Mouse (Mus musculus): ENCODE measurements around the gene Unc119b.
"Not testable (repeated sequence)": the region's sequence is repeated elsewhere in the genome, so short reads cannot be mapped to it uniquely, and the experiment has no call there.

The Unc119b gene

DNA sequence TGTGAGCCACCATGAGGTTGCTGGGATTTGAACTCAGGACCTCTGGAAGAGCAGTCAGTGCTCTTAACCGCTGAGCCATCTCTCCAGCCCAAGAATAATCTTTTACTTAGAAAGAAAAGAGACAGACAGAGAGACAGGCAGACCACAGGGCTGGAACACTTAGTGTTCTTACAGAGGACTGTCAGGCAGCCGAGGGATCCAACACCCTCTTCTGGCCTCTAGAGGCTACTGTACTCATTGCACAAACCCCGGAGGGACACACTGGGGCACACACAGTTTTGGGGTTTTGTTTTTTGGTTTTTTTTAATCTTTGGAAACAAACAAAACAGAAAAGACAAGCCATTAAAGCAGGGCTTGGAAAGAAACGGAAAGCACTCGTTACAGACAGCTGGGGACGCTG lies 5.4 kb downstream of the Unc119b start:
- DNase-seq: no peak

DNA sequence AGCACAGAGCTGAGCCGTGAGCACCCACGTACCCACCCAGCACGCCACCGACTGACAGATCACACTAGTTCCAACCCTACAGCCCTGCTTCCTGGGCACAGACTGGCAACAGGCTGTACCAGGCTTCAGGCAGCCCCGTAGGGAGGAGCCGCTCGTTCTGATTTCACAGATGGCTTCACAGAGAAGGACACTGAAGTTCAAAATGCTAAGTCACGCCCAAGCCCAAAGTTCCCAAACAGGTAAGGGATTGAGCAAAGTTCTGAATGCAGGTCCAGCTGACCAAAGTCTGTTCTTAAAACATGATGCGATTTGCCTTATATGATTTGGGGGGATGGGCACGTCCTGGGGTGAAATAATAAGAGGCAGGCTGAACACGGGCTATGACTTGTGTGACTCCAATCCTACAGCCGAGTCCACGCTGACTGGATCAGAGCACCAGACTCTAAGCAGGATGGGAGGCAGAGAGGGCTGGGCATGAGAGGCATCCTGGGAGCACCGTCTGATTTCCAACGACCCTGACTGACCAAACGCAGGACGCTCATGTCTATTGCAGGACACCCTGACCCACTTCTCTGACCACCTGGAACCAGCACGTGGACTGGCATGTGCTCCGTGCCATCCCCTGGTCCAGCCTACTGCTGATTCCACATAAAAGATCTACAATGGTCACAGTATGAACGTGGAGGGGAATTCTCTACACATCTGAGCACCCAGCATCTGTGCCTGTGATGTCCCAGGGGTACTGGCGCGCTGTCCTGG lies 7.2 kb downstream of the Unc119b start:
- no peak for DNase-seq

DNA sequence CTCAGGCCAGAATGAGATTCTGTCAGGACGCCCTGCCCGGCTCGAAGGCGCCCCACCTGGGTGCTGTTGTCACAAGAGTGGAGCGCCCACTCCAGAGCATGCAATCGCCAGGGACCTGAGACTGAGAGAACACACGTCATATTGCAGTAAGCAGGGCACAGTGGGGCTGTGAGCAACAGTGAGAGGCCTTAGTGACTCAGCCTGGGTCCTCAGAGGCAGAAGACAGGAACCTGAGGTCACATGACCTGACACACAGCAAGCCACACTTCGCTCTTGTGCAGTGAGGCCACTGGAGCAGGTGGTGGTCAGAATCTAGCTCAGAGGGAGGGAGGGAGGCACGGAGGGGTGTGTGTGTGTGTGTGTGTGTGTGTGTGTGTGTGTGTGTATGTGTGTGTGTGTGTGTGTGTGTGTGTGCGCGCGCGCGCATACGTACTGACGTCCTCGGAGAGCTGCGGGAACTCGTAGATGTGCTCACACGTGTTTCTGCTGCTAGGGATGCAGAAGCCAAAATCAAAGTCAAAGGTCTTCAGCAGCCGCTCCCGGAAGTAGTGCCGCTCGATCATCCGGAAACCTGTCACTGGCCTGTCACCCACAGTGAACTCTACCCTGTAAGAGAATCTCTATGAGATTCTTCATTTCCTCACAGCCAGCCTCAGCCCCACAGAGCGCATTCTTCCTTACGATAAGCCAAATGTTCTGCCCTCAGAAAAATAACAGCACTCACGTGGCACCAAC lies 8.0 kb downstream of the Unc119b start:
- DNase-seq: no peak

DNA sequence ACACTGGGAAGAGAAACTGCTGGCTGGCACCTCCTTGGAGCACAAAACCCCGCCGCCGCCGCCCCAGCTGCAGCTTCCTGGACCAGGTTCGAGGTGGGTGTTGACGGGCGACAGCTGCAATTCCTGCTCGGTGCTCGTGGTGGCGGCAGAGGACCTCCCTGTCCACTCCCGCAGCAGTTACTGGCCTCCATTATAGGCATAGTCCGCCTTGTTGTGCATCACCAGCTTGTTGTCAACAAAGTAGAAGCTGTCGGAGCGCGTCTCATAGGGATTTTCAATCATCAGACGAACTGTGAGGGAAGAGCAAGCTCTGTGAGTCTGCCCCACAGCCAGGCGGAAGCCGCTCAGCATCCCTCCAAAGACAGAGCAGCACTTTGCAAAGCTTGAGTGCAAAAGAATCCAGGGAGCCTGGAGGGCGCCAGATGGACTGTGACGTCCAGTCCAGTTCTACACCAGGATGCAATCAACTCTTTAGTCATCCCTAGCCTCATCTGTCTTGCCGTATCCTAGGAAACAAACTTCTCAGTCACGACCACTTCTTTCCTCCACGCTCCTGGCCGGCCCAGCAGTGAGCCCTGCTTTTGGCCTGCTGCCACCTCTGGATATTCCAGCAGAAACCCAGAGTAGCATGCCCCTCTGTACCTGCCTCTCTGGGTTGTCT lies 9.4 kb downstream of the Unc119b start:
- DNase-seq: peak; percentile 93

DNA sequence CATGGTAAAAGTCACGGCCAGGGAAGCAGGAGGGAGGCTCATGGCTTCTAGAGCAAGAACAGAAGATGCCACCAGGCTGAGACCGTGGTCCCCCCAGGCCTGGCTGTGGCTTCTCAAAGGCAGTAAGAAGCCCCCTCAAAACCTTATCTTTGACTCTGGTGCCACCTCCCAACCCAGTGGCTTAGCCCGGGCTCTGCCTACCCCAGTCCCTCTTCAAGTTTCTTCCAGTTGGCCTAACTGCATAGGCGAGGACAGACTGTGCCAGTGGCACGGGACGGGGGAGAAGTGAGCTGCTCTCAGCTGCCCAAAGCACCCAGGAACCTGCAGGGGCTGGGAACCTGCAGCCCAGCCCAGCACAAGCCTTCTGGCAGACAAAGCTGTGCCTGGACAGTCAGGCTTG lies 10.1 kb downstream of the Unc119b start:
- no peak for DNase-seq

DNA sequence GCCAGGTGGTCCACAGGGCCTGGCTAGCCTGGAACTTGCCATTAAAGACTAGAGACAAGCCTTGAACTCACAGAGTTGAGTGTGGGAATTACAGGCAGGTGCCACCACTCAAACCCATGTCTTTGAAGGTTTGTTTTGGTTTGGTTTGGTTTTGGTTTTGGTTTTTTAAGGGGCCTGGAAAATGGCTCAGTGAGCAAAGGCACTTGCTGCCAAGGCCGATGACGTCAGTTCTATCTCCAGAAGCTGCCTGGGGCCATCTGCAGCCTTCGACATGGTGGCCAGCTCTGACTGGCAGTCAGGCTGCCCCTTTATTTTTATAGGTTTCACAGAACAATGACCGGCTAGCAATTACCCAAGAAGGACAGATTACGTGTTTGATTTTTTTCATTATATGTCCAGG lies 13.8 kb downstream of the Unc119b start:
- no peak for DNase-seq

DNA sequence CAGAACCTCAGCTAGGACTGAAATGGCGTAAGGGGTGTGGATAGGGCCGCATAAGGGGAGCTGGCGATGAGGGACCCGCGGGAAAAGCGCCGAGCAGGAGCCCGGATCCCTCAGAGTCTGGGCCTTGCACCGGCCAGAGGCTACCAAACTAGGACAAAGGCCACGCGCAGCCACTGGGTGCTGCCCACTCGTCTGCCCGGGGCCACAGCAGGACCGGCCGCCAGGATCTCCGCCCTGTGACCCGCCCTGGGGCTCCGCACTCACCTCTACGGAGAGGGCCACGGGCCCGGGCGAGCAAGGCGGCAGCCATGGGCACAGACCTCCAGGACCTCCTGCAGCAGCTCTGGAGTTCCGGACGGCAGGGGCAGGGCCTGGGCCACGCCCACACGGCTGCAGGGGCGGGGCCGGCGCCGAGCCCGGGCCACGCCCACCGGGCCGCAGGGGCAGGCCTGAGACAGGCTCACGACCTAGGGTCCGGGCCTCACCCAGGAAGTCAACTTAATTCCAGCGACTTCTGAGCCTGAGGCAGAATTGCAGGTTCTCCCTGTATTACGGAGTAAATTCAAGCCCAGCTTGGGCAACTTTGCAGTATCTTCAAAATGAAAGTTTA lies 15.7 kb downstream of the Unc119b start, which contains the start of gene Acads:
TSS of gene Acads (minus strand) at position 386 of the 610 bp plus-strand sequence.
- peak; percentile 93 for DNase-seq

DNA sequence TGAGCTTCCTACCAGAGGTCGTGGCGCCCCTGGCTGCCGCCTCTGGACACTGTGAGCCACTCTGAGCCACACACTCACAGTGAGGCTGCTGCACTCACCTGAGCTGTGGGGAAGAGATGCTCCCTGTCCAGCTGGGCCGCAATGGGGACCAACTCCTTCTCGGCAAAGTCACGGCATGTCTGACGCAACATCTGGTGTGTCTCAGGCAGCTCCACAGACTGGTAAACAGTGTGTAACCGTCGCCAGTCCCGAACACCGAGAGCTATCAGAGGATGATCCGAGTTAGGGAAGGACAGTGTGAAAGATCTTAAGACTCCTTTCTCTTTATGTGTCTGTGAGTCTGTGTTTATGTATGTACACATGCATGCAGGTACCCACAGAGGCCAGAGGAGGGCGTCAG lies 17.3 kb downstream of the Unc119b start:
- DNase-seq: no peak

DNA sequence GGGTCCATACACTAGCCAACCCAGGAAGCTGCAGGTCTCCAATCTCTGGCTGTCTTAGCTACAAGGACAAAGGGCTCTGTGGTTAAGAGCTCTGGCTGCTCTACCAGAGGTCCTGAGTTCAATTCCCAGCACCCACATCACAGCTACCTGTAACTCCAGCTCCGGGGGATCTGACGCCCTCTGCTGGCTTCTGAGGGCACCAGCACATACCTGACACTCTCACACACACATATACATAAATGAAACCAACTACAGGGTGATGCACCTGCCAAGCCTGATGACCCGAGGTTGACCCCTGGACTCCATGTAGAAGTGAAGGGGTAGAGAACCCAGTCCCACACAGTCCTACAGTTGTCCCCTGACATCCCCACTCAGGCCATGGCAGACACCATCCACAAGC lies 18.3 kb downstream of the Unc119b start:
- no peak for DNase-seq

DNA sequence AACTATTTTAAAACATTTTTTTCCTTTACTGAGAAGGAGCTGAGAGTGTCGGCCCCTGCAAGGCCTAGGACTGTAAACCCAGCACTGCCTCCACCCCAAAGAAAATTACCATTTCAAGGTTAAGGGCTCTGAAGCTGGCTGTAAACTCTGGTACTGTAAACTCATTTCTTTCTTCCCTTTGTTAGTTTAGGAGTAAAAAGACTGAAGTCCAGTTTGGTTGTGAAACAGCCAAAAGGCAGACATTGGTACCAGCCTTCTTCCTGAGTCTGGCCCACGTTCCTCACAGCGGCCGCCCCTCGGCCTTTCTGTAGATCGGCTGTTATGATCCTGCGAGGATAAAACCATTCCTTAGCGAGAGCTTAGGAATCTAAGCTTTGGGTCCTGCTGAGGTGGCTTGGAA lies 20.3 kb downstream of the Unc119b start:
- no peak for DNase-seq

DNA sequence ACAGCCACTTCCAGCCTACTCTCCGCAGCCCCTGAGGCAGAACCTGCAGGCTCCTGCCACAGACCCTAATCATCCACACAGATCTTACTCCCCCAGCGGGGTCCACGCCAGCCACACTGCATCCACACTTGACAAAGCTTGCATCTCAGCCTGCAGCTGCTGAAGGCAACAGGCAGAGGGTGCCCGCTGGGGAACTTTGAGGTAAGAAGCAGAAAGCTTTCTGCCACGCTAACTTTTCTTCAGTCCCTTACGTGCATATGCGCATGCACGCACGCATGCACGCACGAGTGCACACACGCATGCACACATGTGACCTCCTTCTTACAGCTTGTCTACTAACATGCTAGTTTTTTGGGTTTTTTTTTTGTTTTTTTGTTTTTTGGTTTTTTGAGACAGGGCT lies 21.5 kb downstream of the Unc119b start:
- DNase-seq: no peak

DNA sequence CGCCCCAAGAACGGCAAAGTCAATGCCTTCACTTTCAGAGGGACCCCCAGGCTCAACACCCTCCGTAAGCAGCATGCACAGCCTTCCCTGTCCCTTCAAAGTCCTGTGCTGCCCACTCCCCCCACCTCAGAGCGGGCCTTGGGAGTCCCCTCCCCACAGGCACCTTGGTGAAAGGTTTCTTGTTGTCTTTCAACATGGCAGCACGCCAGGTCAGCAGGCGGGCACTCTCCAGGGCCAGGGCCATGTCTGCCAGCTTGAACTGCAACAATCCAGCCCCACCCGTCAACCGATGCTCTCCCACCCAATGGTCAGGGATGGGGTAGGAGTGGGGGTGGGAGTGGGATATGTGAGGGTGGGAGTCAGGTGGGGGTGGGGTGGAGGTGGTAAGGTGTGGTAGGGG lies 23.6 kb downstream of the Unc119b start:
- DNase-seq: no peak

DNA sequence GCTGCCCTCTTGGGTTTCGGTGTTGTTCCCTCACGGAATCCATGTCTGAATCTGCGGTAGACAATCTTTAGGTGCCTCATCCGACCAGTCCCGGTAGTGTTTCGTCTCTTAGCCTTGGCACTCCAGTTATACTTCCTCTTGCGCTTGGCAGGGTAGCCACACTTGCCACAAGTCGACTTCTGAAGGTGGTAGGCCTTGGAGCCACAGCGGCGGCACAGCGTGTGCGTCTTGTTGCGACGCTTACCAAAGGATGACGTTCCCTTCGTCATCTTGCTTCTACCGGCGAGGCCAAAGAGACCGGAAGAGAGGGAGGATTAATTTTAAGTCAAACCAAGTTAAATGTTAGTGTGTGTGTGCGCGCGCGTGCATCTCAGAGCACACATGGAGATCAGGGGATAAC lies 31.5 kb downstream of the Unc119b start:
- not testable (repeated sequence) for DNase-seq

DNA sequence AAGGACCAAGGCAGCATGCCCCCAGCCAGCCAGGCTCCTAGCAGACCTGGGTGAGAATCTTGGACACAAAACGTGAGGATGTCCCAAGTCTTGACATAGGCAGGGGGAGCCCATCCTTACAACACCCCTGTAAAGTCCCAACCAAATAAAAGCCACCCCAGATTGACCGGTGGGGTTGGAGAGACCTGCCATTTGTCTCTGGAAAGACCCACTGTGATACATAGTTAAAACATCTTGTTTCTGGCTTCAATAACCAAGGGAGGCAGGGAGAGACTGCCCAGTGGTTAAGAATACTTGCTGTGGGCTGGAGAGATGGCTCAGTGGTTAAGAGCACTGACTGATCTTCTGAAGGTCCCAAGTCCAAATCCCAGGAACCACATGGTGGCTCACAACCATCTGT lies 32.5 kb downstream of the Unc119b start:
- no peak for DNase-seq

DNA sequence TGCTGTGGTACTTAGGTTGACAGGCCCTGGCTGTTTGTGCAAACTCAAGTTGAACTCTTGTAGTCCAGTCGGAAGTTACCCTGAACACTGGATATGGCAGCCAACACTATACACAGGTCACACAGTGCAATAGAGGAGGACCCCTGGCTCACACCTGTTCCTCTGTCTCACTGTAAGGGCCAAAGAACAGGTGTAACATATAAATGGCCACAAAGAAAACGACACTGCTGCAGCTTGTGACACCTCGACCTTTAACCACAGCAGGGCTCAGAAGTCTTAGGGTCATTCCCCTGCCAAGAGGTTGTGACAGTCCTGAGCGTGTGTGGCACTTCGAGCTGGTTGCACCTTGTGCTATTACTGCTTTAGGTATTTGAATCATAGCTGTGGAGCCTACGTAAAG lies 34.3 kb downstream of the Unc119b start:
- no peak for DNase-seq

DNA sequence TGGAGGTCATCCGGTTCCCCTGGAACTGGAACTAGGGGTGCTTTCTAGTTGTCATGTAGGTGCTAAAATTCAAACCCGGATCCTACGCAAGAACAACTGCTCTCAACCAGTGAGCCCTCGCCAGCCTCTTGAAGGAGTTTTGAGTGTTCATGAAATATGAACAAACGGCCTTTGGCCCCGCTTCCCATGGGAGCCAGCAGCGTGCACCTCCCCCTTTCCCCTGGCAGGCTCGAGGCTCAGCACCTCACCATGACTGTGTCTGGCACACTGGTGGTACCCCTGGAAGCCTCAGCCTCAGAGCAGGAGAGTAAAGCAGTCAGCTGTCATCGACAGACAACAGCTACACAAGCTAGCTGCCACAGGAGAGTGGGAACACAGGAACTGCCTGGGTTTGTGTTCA lies 34.8 kb downstream of the Unc119b start:
- DNase-seq: no peak

DNA sequence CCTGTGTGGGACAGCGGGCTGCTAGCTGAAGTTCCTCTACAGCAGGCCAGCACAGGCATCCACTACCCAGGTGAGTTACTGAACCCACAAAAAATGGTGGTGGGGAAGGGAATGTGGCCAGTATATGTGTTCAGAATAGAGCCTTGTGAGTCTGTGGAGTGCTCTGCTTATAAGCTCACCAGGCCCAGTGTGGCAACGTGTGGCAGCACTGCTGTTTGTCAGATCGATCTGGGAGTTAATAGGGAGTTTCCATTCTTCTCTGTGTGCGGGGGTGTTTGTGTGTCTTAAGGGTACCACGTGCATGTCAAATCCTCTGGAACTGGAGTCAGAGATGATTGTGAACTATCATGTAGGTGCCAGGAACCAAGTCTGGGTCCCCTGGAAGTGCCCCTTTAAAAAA lies 35.2 kb downstream of the Unc119b start:
- DNase-seq: no peak

DNA sequence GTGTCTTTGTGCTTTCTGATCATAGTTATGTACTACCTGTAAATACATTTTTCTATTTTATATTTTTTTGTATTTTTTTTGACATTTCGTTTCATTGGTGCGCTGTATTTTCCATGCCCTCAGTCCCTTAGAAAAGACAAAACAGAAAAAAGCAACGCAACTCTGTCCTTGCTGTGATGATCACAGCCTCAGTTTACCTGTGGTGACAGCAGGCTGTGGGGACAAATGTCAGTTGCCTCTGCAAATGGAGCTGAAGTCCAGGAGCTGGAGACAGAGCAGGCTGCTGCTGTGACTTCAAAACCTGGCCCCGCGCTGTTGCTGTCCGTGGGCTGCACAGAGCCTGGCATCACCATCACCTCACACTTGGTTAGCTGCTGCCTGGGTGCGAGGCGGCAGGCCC lies 36.6 kb downstream of the Unc119b start, which contains the start of gene Gm10401:
TSS of gene Gm10401 (minus strand) at position 101 of the 400 bp plus-strand sequence.
- no peak for DNase-seq

DNA sequence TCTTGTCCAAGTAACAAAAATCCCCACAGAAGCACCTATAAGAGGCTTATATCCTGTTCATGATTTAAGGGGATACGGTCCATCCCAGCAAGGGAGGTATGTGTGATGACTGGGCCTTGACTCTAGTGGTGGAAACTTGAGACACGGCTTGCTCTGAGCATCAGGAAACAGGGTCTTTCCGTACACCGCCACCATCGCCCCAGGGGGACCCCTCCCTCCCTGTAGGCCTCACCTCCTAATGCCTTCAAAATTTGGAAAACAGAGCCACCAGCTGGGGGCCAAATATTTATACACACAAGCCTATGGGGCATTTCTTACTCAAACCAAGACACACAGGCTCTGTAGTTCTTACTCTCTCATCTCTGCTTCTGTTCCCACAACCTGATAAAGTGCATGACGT lies 43.0 kb downstream of the Unc119b start:
- DNase-seq: no peak

DNA sequence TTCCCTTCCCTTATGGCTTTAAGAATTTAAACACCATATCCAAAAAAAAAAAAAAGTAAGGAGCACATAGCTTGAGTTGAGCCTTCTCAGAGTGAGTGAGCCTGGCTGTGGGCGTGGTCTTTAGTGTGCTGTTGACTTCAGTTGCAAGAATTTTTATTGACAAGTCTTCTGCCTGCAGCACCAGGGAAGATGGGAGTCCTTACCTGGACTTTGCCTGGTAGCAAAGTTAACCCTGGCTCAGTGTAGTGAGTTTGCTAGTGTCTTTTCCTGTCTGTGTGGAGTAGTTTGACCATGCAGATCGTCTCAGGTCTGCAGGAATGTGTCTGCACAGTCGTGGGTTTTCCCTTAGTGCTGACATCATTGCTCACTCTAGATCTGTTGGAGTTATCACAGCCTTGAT lies 43.8 kb downstream of the Unc119b start:
- no peak for DNase-seq

DNA sequence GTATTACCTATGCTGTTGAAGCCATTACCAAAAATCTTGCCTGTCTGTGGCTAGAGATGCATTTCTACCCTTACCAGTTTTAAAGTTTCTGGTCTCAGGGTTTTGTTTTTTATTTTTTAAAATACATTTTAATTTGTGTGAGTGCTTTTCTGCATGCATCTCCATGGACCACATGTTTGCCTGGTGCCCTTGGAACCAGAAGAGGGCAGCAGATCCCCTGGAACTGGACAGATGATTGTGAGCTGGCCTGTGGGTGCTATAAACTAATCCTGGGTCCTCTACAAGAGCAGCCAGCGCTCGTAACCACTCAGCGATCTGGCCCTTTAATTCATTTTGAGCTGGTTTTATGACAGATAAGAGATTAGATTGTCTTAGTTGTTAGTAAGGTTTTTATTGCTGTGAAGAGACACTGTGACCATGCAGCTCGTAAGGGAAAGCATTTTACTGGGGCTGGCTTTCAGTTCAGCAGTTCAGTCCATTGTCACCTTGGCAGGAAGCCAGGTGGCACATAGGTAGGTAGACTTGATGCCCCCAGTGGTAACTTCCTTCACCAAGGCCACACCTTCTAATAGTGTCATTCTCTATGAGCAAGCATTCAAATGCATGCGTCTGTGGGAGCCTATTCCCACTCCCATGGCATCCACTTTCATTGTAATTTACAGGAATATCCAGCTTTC lies 45.0 kb downstream of the Unc119b start:
- DNase-seq: no peak

DNA sequence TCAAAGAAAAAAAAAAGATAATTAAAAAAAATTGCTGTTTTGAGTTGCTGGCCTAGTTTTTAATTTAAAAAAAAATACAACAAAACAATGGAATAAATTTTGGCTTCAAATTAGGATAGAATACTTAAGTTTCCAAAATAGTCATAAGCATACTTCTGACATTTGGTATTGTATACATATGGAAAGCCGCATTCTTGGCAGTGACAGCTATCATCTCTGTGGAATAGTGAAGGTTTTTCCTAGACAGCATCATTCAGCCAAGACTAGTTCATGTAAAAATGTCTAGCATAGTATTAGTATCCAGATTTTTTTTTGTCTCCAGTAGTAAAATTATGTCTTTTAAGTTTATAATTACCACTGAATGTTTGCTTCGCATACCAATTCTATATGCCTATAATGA lies 49.1 kb downstream of the Unc119b start:
- no peak for DNase-seq

DNA sequence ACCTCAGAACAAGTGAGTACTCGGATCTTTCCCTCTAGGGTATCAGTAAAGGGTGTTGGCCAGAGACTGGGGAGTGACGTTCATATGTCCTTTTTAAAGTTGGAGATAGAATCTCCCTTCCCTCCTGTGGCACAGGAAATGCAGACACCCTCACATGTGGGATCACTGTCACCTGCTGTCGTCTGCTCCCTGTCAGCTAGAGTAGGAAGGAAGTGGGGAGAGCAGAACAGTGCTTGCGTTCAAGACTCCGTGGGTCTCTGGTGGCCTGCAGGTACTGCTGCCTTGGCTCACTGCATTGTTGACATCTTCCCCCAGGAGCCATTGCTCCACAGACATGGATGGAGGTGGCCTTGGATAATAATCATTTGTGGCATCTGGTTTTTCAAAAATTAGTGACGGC lies 51.3 kb downstream of the Unc119b start:
- peak; percentile 53 for DNase-seq
